Mouse (Mus musculus) midbrain, embryonic 16.5 days (tissue): ENCODE measurements around the gene Zfp1. TPM values are rescaled to one million over a fixed set of nuclear protein-coding genes. Genes with fewer than 3 reads are reported as not detected.
A peak's percentile ranks its signal among the peaks of the same experiment; 100 is the strongest.
"Not testable (repeated sequence)": the region's sequence is repeated elsewhere in the genome, so short reads cannot be mapped to it uniquely, and the experiment has no call there.

Source experiments
- ATAC-seq: fragments of 200-750 bp; cut with Nextera tagmentation; 2 replicates; pipeline ENCODE4 v1.8.0; 2017; ENCODE audit warnings: moderate TSS enrichment
- H3K27ac ChIP-seq: fragments of 300-500 bp; sonication (generic); 2 replicates; pipeline ENCODE4 v1.5.1; 2014; ENCODE audit warnings: mild to moderate bottlenecking, low read length, mixed read lengths
- H3K27me3 ChIP-seq: fragments of 300-500 bp; sonication (generic); 2 replicates; pipeline ENCODE4 v1.6.1; 2014; ENCODE audit warnings: low read depth, low read length, mixed read lengths; ENCODE audit not compliant: control insufficient read depth, insufficient read depth
- H3K36me3 ChIP-seq: fragments of 300-500 bp; sonication (generic); 2 replicates; pipeline ENCODE4 v1.6.1; 2014; ENCODE audit warnings: mild to moderate bottlenecking, low read length, moderate library complexity, mixed read lengths; ENCODE audit not compliant: control insufficient read depth, insufficient read depth
- H3K4me1 ChIP-seq: fragments of 300-500 bp; sonication (generic); 2 replicates; pipeline ENCODE4 v1.6.1; 2014; ENCODE audit warnings: mild to moderate bottlenecking, low read length, mixed read lengths; ENCODE audit not compliant: control insufficient read depth, insufficient read depth
- H3K4me2 ChIP-seq: fragments of 300-500 bp; sonication (generic); 2 replicates; pipeline ENCODE4 v1.6.1; 2014; ENCODE audit warnings: mild to moderate bottlenecking, low read length, mixed read lengths
- H3K4me3 ChIP-seq: fragments of 300-500 bp; sonication (generic); 2 replicates; pipeline ENCODE4 v1.5.1; 2014; ENCODE audit warnings: low read depth, mild to moderate bottlenecking, low read length, moderate library complexity, mixed read lengths
- H3K9ac ChIP-seq: fragments of 300-500 bp; sonication (generic); 2 replicates; pipeline ENCODE4 v1.6.1; 2014; ENCODE audit warnings: low read depth, low read length, mixed read lengths
- H3K9me3 ChIP-seq: fragments of 300-500 bp; sonication (generic); replicated peaks from 2 replicates; pipeline ENCODE4 v1.6.1; 2014; ENCODE audit warnings: mild to moderate bottlenecking, low read length, mixed read lengths; ENCODE audit not compliant: control insufficient read depth, poor library complexity, severe bottlenecking
- WGBS: fragments of 180-500 bp; shearing (Covaris S2); extraction: QIAGEN DNeasy Blood & Tissue Kit; methylation state at CpG from one replicate; pipeline ENCODE4 v1.1.7; 2014; 5-methylcytosine and 5-hydroxymethylcytosine counted together
- polyA plus RNA-seq: library from polyadenylated mRNA; unstranded; fragments of >200 nt; fragmentation: Nextera tagmentation; extraction: Ambion mirVana; gene quantifications from 2 replicates; pipeline ENCODE4 v1.2.1, GENCODE M21; 2015

Zfp1 gene
- polyA plus RNA-seq, 1 experiment from 2014 or later = 26.7 TPM

DNA sequence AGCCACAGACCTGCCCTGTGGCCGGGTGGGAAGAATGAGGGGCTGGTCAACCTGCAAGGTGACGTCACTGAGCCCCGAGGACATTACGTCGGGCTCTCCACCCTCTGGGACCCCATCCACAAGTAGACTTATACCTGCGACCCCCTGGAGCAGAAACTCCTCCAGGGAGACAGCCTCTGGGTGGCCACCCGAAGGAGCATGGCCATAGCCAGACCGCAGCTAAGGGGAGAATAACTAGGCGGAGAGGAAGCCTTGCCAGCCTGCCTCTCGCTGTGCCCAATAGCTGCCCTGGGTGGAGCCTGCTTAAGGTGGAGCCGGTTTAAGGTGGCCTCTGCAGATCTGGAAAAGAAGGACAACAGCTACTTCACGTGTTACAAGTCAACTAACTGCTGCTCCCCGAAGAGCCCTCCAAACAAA is 13.1 kb upstream of the Zfp1 start, which contains the start of gene Ldhd:
TSS of gene Ldhd (minus strand) at position 270 of the 417 bp plus-strand sequence.
- Histone ChIP-seq H3K4me2 (peak within 1 kb of the TSS; percentile 52), H3K36me3 (no peaks in the 10 kb centered on the region), H3K9ac (peak within 1 kb of the TSS; percentile 45), H3K27me3 (no peaks in the 10 kb centered on the region), H3K9me3 (no peaks in the 10 kb centered on the region), H3K4me3 (peak within 1 kb of the TSS; percentile 31), H3K4me1 (no peaks in the 10 kb centered on the region), H3K27ac (no peak within 1 kb of the TSS)
- peak; percentile 24; the same call in 1 of the 2 replicates for ATAC-seq
- WGBS = 28% methylated on average over 13 of the region's 13 CpGs

DNA sequence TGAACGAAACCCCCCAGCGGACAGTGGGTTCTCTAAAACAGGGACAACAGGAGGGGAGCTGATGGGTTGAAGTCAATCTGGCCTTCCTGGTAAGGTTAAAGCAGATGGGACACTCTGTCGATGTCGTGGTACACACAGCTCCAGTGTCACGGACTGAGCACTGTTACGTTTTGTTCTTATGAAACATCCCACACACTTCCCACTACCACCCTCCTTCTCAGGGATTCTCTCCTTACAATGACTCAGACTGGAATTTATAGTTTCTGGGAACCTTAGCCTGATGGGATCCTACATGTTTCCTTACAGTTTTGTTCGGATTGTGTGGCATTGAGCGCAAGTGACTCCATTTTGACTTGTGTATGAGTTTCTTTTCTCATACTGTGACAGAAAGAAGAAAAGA is 11.6 kb upstream of the Zfp1 start:
- no peak for ATAC-seq
- Histone ChIP-seq H3K36me3 (no peaks in the 10 kb centered on the region), H3K4me3 (no peak overlapping the region), H3K9me3 (no peaks in the 10 kb centered on the region), H3K4me1 (no peaks in the 10 kb centered on the region), H3K9ac (no peak overlapping the region), H3K27me3 (no peaks in the 10 kb centered on the region), H3K4me2 (no peak overlapping the region), H3K27ac (no peak overlapping the region)
- WGBS = 94% methylated on average over 8 of the region's 8 CpGs

DNA sequence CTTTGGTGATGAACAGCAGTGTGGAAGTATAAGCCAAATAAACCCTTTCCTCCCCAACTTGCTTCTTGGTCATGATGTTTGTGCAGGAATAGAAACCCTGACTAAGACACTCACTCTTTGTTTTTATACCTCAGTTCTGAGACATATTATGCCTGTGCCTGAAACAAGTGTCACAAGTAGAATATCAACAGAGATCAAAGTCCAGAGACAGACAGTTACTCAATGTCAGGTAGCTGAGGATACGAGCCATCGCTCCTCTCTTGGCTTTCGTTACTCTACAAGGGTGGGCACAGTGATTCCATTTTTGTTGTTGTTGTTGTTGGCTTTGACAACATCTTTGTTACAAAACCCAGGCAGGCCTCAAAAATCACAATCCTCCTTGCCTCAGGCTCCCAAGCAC is 10.2 kb upstream of the Zfp1 start:
- no peak overlapping the region for H3K4me3 ChIP-seq
- no peaks in the 10 kb centered on the region for H3K4me1 ChIP-seq
- WGBS = 96% methylated on average over 3 of the region's 3 CpGs
- H3K9me3 ChIP-seq = no peaks in the 10 kb centered on the region
- ATAC-seq = no peak
- no peak overlapping the region for H3K9ac ChIP-seq
- no peaks in the 10 kb centered on the region for H3K36me3 ChIP-seq
- no peaks in the 10 kb centered on the region for H3K27me3 ChIP-seq
- H3K4me2 ChIP-seq = no peak overlapping the region
- H3K27ac ChIP-seq = no peak overlapping the region

DNA sequence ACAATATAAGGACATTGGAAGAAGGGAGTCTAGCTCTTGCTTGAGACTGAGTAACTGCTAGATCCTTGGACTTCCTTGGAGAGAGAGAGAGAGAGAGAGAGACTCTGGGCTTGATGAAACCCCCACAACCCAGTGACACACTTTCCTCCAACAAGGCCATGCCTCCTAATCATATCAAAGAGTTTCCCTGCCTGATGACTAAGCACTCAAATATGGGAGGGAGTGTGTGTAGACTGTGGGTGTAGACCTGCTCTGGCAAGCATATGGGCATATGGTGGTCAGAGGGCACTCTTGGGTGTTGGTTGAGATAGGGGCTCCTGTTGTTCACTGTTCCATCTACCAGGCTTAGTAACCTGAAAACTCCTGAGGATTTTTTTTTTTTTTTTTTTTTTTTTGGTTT is 5.1 kb upstream of the Zfp1 start:
- Histone ChIP-seq H3K4me3 (no peak overlapping the region), H3K36me3 (no peaks in the 10 kb centered on the region), H3K9me3 (no peaks in the 10 kb centered on the region), H3K27ac (no peak overlapping the region), H3K4me2 (no peak overlapping the region), H3K9ac (no peak overlapping the region), H3K27me3 (no peaks in the 10 kb centered on the region), H3K4me1 (peaks cover 3% of the 10 kb centered on the region)
- ATAC-seq = no peak

DNA sequence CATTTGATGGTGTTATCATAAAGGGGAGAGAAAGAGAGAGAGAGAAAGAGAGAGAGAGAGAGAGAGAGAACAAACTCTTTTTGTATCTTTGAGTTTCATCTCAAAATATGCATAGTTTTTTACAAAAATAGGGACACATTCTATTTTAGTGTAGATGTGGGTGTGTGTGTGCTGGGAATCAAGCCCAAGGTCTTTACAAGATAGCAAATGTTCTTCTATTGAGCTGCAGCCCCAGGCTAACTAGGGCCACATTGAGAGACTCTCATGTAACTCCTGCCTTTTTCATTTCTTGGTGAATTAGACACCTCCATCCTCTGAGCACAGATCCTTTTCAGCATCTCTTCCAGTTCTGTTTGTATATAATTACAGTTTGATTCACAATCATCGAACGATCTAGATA is 2.1 kb upstream of the Zfp1 start:
- Histone ChIP-seq H3K36me3 (no peaks in the 10 kb centered on the region), H3K9ac (no peak overlapping the region), H3K4me1 (peaks cover 6% of the 10 kb centered on the region), H3K27me3 (no peaks in the 10 kb centered on the region), H3K9me3 (no peaks in the 10 kb centered on the region), H3K27ac (no peak overlapping the region), H3K4me3 (no peak overlapping the region), H3K4me2 (no peak overlapping the region)
- 94% methylated on average over 2 of the region's 2 CpGs for WGBS
- ATAC-seq = no peak

DNA sequence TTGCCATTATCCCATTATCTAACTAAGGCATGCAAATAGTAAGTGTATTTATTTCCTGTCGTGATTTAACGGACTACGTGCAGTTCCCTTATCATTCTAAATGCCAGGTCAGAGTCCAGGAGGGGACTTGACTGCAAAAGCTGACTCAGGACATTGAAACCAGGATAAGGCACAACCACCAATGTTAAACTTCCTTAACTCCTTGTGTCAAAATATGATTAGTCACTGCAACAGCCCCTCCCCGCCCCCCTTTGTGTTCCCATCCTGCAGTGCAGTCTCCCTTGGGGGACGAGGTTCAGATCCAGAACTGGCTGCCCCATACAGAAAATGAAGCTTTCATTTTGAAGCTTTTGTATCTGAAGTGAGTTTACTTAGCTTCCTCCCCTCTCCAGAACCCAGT is 705 bp upstream of the Zfp1 start:
- peak overlapping the region; percentile 70 for H3K4me2 ChIP-seq
- no peak overlapping the region; the same call in 1 of the 2 replicates for H3K27ac ChIP-seq
- peak overlapping the region; percentile 82; the same call in 1 of the 2 replicates for H3K4me3 ChIP-seq
- H3K9me3 ChIP-seq = no peaks in the 10 kb centered on the region
- H3K9ac ChIP-seq = peak overlapping the region; percentile 52; the same call in 1 of the 2 replicates
- no peaks in the 10 kb centered on the region for H3K27me3 ChIP-seq
- WGBS = 64% methylated on average over 5 of the region's 5 CpGs
- H3K4me1 ChIP-seq = peaks cover 6% of the 10 kb centered on the region
- ATAC-seq = no peak
- H3K36me3 ChIP-seq = no peaks in the 10 kb centered on the region

DNA sequence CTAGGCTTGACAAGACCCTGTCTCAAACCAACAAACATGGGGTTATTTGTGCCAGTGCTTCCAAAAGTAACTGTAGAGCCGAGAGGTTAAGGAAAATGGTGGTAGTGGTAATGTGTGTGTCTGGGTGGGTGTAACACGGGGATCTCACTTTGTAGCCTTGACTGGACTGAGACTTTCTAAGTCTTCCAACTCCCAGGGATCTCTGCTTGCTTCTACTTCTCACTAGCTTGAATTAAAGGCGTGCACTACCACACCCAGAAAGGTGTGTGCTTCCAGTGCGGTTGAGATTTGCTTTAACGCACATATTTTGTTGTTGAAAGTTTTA is 300 bp upstream of the Zfp1 start:
- H3K4me1 ChIP-seq = peaks cover 6% of the 10 kb centered on the region
- ATAC-seq = peak; percentile 47
- peak overlapping the region; percentile 70 for H3K4me2 ChIP-seq
- H3K36me3 ChIP-seq = no peaks in the 10 kb centered on the region
- no peaks in the 10 kb centered on the region for H3K9me3 ChIP-seq
- H3K27me3 ChIP-seq = no peaks in the 10 kb centered on the region
- H3K9ac ChIP-seq = peak overlapping the region; percentile 52
- peak overlapping the region; percentile 62; the same call in 1 of the 2 replicates for H3K27ac ChIP-seq
- H3K4me3 ChIP-seq = peak overlapping the region; percentile 82
- WGBS = 12% methylated on average over 5 of the region's 5 CpGs

DNA sequence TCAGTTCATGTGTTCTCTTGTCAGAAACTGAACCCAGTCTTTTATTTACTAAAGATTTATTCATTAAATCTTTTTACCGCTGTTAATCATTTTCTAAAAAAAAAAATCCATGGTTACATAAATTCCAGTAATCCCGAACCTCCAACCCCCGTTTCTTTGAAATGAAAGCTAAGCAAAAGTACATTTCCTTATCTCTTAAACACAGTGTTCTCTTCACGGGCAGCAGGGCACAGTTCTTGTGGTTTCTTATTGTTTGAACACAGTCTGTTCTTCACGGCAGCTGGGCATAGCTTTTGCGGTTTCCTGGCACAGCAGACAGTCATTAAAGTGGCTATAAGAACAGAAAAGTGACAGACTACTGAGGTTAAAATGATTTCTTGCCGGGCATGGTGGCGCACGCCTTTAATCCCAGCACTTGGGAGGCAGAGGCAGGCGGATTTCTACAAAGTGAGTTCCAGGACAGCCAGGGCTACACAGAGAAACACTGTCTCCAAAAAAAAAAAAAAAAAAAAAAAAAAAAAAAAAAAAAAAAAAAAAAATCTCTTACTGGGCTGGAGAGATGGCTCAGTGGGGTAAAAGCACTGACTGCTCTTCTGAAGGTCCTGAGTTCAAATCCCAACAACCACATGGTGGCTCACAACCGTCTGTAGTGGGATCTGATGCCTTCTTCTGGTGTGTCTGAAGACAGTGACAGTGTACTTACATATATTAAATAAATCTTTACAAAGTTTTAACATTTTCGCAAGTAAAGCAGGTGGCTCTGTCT is 1.3 kb downstream of the Zfp1 start:
- H3K4me3 ChIP-seq = peak overlapping the region; percentile 82
- WGBS = 59% methylated on average over 12 of the region's 12 CpGs
- peak overlapping the region; percentile 93; the same call in 1 of the 2 replicates for H3K27ac ChIP-seq
- H3K36me3 ChIP-seq, H3K27me3 ChIP-seq, H3K4me1 ChIP-seq, H3K9me3 ChIP-seq, ATAC-seq: not testable (repeated sequence)
- H3K4me2 ChIP-seq = peak overlapping the region; percentile 59
- H3K9ac ChIP-seq = 0 out of 2 replicates have a peak overlapping the region, but pooled peaks have one; percentile 28

DNA sequence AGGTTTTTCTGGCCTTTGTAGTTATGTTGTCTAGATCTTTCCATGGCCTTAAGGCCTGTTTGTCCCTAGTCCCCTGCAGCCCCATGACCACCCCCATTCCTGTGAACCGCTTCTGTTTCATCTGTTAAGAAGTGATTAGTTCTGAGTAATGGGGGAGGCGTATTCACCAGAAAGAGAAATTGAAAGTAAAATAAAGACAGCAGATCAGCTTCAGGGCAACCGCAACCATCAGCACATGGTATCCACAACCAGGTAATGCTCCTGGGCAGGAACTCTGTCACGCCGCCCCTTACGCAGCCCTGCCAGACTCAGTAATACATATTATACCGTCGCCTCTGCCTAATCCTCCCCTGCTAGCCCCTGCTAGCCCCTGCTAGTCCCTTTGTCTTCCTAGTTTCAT is 2.5 kb downstream of the Zfp1 start:
- no peaks in the 10 kb centered on the region for H3K27me3 ChIP-seq
- no peak overlapping the region for H3K9ac ChIP-seq
- no peak for ATAC-seq
- H3K9me3 ChIP-seq = no peaks in the 10 kb centered on the region
- no peak overlapping the region for H3K27ac ChIP-seq
- no peak overlapping the region for H3K4me3 ChIP-seq
- H3K36me3 ChIP-seq = no peaks in the 10 kb centered on the region
- WGBS = 99% methylated on average over 8 of the region's 8 CpGs
- peaks cover 6% of the 10 kb centered on the region for H3K4me1 ChIP-seq
- no peak overlapping the region for H3K4me2 ChIP-seq
